Mouse (Mus musculus) MEL (cell line): ENCODE measurements around the gene Gm45233. TPM values are rescaled to one million over a fixed set of nuclear protein-coding genes. Genes with fewer than 3 reads are reported as not detected.

Experiments used
- DNase-seq: peaks from one replicate; pipeline ENCODE4 v3.0.0; 2011; ENCODE audit warnings: low read depth, low spot score
- H3K27ac ChIP-seq: 2 replicates; pipeline ENCODE4 v1.5.1; 2012; ENCODE audit warnings: low read depth, mild to moderate bottlenecking, control low read depth, low read length, moderate library complexity; ENCODE audit not compliant: control insufficient read depth
- H3K27me3 ChIP-seq, 2 experiments: fragments of 150-350 bp in 1 of 2; sonication (generic) in 1 of 2; 2 replicates each; pipeline ENCODE4 v1.6.1; 2012; ENCODE audit warnings: low read length in 2 of 2, mild to moderate bottlenecking in 2 of 2, improper control_type of control experiment in 1 of 2, moderate library complexity in 1 of 2; ENCODE audit not compliant: insufficient read depth in 2 of 2, control insufficient read depth in 1 of 2
- H3K36me3 ChIP-seq, 2 experiments: 2 replicates each; pipeline ENCODE4 v1.6.1; 2012 to 2014; ENCODE audit warnings: low read length in 2 of 2, improper control_type of control experiment in 1 of 2, inconsistent platforms in 1 of 2, mild to moderate bottlenecking in 1 of 2; ENCODE audit not compliant: insufficient read depth in 2 of 2, control insufficient read depth in 1 of 2
- H3K4me1 ChIP-seq, 2 experiments: fragments of 150-350 bp in 1 of 2; sonication (generic) in 1 of 2; 2 replicates each; pipeline ENCODE4 v1.6.1; 2012; ENCODE audit warnings: low read length in 2 of 2, improper control_type of control experiment in 1 of 2, mild to moderate bottlenecking in 1 of 2; ENCODE audit not compliant: insufficient read depth in 2 of 2, control insufficient read depth in 1 of 2
- H3K4me3 ChIP-seq, 2 experiments: fragments of 150-350 bp in 1 of 2; sonication (generic) in 1 of 2; 2 replicates each; pipeline ENCODE4 v1.5.1; 2012; ENCODE audit warnings: low read depth in 2 of 2, low read length in 2 of 2, mild to moderate bottlenecking in 2 of 2, moderate library complexity in 2 of 2, control low read depth in 1 of 2, improper control_type of control experiment in 1 of 2; ENCODE audit not compliant: control insufficient read depth in 1 of 2, insufficient read depth in 1 of 2
- H3K79me2 ChIP-seq: 2 replicates; pipeline ENCODE4 v1.6.1; 2012; ENCODE audit warnings: mild to moderate bottlenecking, low read length, moderate library complexity; ENCODE audit not compliant: control insufficient read depth, poor library complexity, insufficient read depth
- H3K9ac ChIP-seq: 2 replicates; pipeline ENCODE4 v1.6.1; 2012; ENCODE audit warnings: low read depth, mild to moderate bottlenecking, control low read depth, low read length, moderate library complexity; ENCODE audit not compliant: control insufficient read depth, poor library complexity, severe bottlenecking
- H3K9me3 ChIP-seq: fragments of 150-350 bp; sonication (generic); replicated peaks from 2 replicates; pipeline ENCODE4 v1.6.1; 2012; ENCODE audit warnings: mild to moderate bottlenecking, low read length, improper control_type of control experiment, moderate library complexity; ENCODE audit not compliant: insufficient read depth
- BHLHE40 ChIP-seq: IDR thresholded peaks from 2 replicates; pipeline ENCODE4 v1.6.1; 2012; ENCODE audit warnings: low read depth, mild to moderate bottlenecking, inconsistent platforms, low read length, improper control_type of control experiment, borderline replicate concordance
- CHD1 ChIP-seq: IDR thresholded peaks from 2 replicates; pipeline ENCODE4 v1.6.1; 2012; ENCODE audit warnings: low read depth, mild to moderate bottlenecking, inconsistent platforms, low read length, improper control_type of control experiment
- CHD2 ChIP-seq: IDR thresholded peaks from 2 replicates; pipeline ENCODE4 v1.6.1; 2011; ENCODE audit warnings: low read length, improper control_type of control experiment
- EP300 ChIP-seq, 2 experiments: IDR thresholded peaks; 2 replicates each; pipeline ENCODE4 v1.6.1; 2011; ENCODE audit warnings: improper control_type of control experiment in 2 of 2, low read length in 2 of 2, low read depth in 1 of 2, mild to moderate bottlenecking in 1 of 2
- ETS1 ChIP-seq: IDR thresholded peaks from 2 replicates; pipeline ENCODE4 v1.6.1; 2012; ENCODE audit warnings: low read depth, mild to moderate bottlenecking, inconsistent platforms, low read length, improper control_type of control experiment, moderate library complexity
- GATA1 ChIP-seq: IDR thresholded peaks from 2 replicates; pipeline ENCODE4 v1.6.1; 2011; ENCODE audit warnings: low read depth, low read length, improper control_type of control experiment
- HCFC1 ChIP-seq: IDR thresholded peaks from 2 replicates; pipeline ENCODE4 v1.6.1; 2012; ENCODE audit warnings: low read depth, mild to moderate bottlenecking, inconsistent platforms, low read length, improper control_type of control experiment, moderate library complexity
- MAFK ChIP-seq: IDR thresholded peaks from 2 replicates; pipeline ENCODE4 v1.6.1; 2011; ENCODE audit warnings: low read depth, mild to moderate bottlenecking, low read length, improper control_type of control experiment, borderline replicate concordance
- MAX ChIP-seq: IDR thresholded peaks from 2 replicates; pipeline ENCODE4 v1.6.1; 2011; ENCODE audit warnings: low read length, improper control_type of control experiment
- MEF2A ChIP-seq: IDR thresholded peaks from 2 replicates; pipeline ENCODE4 v1.6.1; 2014; ENCODE audit warnings: low read depth, mild to moderate bottlenecking, inconsistent platforms, low read length, improper control_type of control experiment; ENCODE audit not compliant: poor library complexity, insufficient replicate concordance, severe bottlenecking; ENCODE audit errors: extremely low read depth
- MYB ChIP-seq: IDR thresholded peaks from 2 replicates; pipeline ENCODE4 v1.6.1; 2011; ENCODE audit warnings: mild to moderate bottlenecking, low read depth, low read length, improper control_type of control experiment
- MYC ChIP-seq: IDR thresholded peaks from 2 replicates; pipeline ENCODE4 v1.6.1; 2011; ENCODE audit warnings: low read depth, mild to moderate bottlenecking, low read length, improper control_type of control experiment, moderate library complexity
- NELFE ChIP-seq: IDR thresholded peaks from 2 replicates; pipeline ENCODE4 v1.6.1; 2011; ENCODE audit warnings: low read depth, low read length, improper control_type of control experiment
- NRF1 ChIP-seq: IDR thresholded peaks from 2 replicates; pipeline ENCODE4 v1.6.1; 2014; ENCODE audit warnings: low read depth, mild to moderate bottlenecking, inconsistent platforms, low read length, improper control_type of control experiment, moderate library complexity; ENCODE audit not compliant: poor library complexity, insufficient read depth, severe bottlenecking
- RAD21 ChIP-seq: IDR thresholded peaks from 2 replicates; pipeline ENCODE4 v1.6.1; 2011; ENCODE audit warnings: mild to moderate bottlenecking, low read depth, low read length, improper control_type of control experiment
- SMC3 ChIP-seq: IDR thresholded peaks from 2 replicates; pipeline ENCODE4 v1.6.1; 2011; ENCODE audit warnings: low read depth, low read length, improper control_type of control experiment
- TAL1 ChIP-seq: IDR thresholded peaks from 2 replicates; pipeline ENCODE4 v1.6.1; 2012; ENCODE audit warnings: mild to moderate bottlenecking, inconsistent platforms, low read length, moderate library complexity, mixed read lengths
- USF2 ChIP-seq, 2 experiments: IDR thresholded peaks; 2 replicates each; pipeline ENCODE4 v1.6.1; 2011 to 2012; ENCODE audit warnings: improper control_type of control experiment in 2 of 2, low read length in 2 of 2, borderline replicate concordance in 1 of 2, inconsistent platforms in 1 of 2, low read depth in 1 of 2, mild to moderate bottlenecking in 1 of 2; ENCODE audit not compliant: insufficient read depth in 1 of 2
- ZC3H11A ChIP-seq: IDR thresholded peaks from 2 replicates; pipeline ENCODE4 v1.6.1; 2012; ENCODE audit warnings: low read depth, mild to moderate bottlenecking, inconsistent platforms, low read length, improper control_type of control experiment
- ZMIZ1 ChIP-seq: IDR thresholded peaks from 2 replicates; pipeline ENCODE4 v1.6.1; 2012; ENCODE audit warnings: low read depth, mild to moderate bottlenecking, inconsistent platforms, low read length, improper control_type of control experiment, moderate library complexity
- ZNF384 ChIP-seq: IDR thresholded peaks from 2 replicates; pipeline ENCODE4 v1.6.1; 2012; ENCODE audit warnings: low read depth, mild to moderate bottlenecking, inconsistent platforms, low read length, improper control_type of control experiment
- polyA plus RNA-seq, 2 experiments: library from polyadenylated mRNA; stranded (reverse) in 1 of 2; unstranded in 1 of 2; fragments of >175 nt in 1 of 2; fragments of >200 nt in 1 of 2; gene quantifications; 2 replicates each; pipeline versions ENCODE4 v1.2.1 to v1.2.4; 2012; ENCODE audit warnings: low replicate concordance in 2 of 2, low read depth in 1 of 2; ENCODE audit not compliant: insufficient read length in 2 of 2, insufficient read depth in 1 of 2, missing spikeins in 1 of 2
- total RNA-seq: library from RNA; depleted of rRNA; stranded (reverse); fragments of 300-350 nt; gene quantifications from 2 replicates; pipeline ENCODE4 v1.2.3, GENCODE M21; 2012

The Gm45233 gene
- total and polyA plus RNA-seq, 3 experiments = 0.42 TPM; not detected in 2

GRCm38 (mm10) chr7:43399501-43399900 lies 44.4 kb upstream of the Gm45233 start:
- no peaks in the 10 kb centered on the region for H3K36me3 ChIP-seq
- no peaks in the 10 kb centered on the region for H3K79me2 ChIP-seq
- TF ChIP-seq ETS1 = no peak
- no peak for TF ChIP-seq ZC3H11A
- no peak for TF ChIP-seq BHLHE40
- TF ChIP-seq NELFE = no peak
- TF ChIP-seq MAFK = no peak
- no peak for TF ChIP-seq ZNF384
- TF ChIP-seq MYC = no peak
- no peak for TF ChIP-seq USF2 (IDR thresholded peaks at IDR 0.05; ENCODE audit: borderline replicate concordance in 1 of 2, insufficient read depth in 1 of 2, low read depth in 1 of 2, low read length in 2 of 2)
- no peak for TF ChIP-seq CHD2
- no peak for TF ChIP-seq MAX
- TF ChIP-seq MYB = no peak
- TF ChIP-seq MEF2A = no peak
- no peak for TF ChIP-seq SMC3
- no peak for TF ChIP-seq RAD21
- TF ChIP-seq ZMIZ1 = no peak
- no peak for TF ChIP-seq NRF1
- TF ChIP-seq GATA1 = no peak
- no peak for TF ChIP-seq HCFC1
- no peak for TF ChIP-seq CHD1
- TF ChIP-seq EP300 (IDR thresholded peaks at IDR 0.05; ENCODE audit: low read depth in 1 of 2, low read length in 2 of 2) = no peak
- H3K4me3 ChIP-seq = no peak overlapping the region
- H3K9ac ChIP-seq = no peak overlapping the region
- no peaks in the 10 kb centered on the region for H3K4me1 ChIP-seq
- H3K27ac ChIP-seq = no peak overlapping the region
- H3K27me3 ChIP-seq = no peaks in the 10 kb centered on the region
- no peak for DNase-seq
- H3K9me3 ChIP-seq = no peaks in the 10 kb centered on the region

GRCm38 (mm10) chr7:43402718-43403117 lies 41.2 kb upstream of the Gm45233 start:
- H3K9me3 ChIP-seq = no peaks in the 10 kb centered on the region
- no peaks in the 10 kb centered on the region for H3K36me3 ChIP-seq
- no peaks in the 10 kb centered on the region for H3K27me3 ChIP-seq
- DNase-seq = no peak
- no peak overlapping the region for H3K27ac ChIP-seq
- TF ChIP-seq USF2 (IDR thresholded peaks at IDR 0.05; ENCODE audit: borderline replicate concordance in 1 of 2, insufficient read depth in 1 of 2, low read depth in 1 of 2, low read length in 2 of 2) (no peak), TAL1 (peak; percentile 63), CHD1 (no peak)
- TF ChIP-seq, all 39 proteins: peak for 1
- H3K79me2 ChIP-seq = no peaks in the 10 kb centered on the region
- H3K9ac ChIP-seq = no peak overlapping the region
- H3K4me1 ChIP-seq = no peaks in the 10 kb centered on the region
- no peak overlapping the region for H3K4me3 ChIP-seq
